ENCODE assay signal across 8 mouse cellular contexts in the genomic region with DNA sequence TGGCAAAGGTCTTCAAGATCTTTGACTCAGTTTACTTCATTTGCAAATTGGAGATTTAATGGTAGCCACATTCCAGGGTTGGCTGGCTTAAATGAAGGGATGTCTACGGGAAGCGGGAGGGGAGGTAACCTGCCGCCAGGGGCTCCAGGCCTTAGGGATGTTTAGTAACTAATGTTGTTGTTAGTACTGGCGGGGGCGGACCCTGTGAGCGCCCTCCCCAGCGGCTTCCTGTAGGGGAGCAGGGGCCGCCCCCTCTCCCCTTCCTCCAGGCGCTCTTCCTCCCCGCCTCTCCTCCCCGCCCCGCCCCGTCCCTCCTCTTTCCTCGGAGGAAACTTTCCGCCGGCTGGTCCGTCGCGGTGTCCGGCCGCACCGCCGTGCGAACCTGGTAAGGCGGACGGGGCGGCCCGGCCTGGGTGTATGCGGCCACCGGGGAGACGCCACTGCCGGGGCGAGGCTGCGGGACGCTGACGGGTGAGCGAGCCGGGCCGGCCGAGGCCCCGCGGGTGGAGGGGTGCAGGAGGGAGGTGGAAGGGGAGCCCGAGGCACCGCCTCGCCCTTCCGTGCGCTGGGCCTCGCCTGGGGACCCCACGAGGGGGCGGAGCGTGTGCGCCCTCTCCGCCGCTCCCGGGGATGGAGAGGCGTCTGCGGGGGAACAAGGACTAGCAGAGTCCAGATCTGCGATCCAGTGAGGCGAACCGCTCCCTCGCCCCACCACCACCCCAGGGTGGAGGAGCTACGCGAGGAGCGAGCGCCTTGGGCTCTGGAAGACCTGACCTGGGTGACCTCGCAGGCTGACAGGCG. TPM values are rescaled to one million over a fixed set of nuclear protein-coding genes. Genes with fewer than 3 reads are reported as not detected.
DNase-seq lines count a peak whose midpoint lies in the region; ATAC-seq and TF ChIP-seq lines count a peak whose summit lies in the region.

No protein-coding gene starts in this region.

- peak; percentile 30 to 62 for DNase-seq in urinary bladder, adult 18-20 months (ENCODE audit: low spot score in 2 of 2)
- no peak for DNase-seq in urinary bladder, postnatal 10 days (ENCODE audit: low spot score)
- peak; percentile 62 for DNase-seq in hindbrain, embryonic 11.5 days (ENCODE audit: low spot score)
- DNase-seq in thymus, adult 2 months: peak; percentile 74
- DNase-seq in left cerebral cortex, postnatal 25 days (ENCODE audit: low spot score in 2 of 2): no peak

- ATAC-seq in forebrain, embryonic 16.5 days: peak; percentile 36; the same call in 1 of the 2 replicates
- peak; percentile 43 for ATAC-seq in hindbrain, embryonic 11.5 days (ENCODE audit: low FRiP score)
- ATAC-seq in limb, embryonic 15.5 days (ENCODE audit: insufficient number of reproducible peaks, low FRiP score, low TSS enrichment, low read depth): peak; percentile 59
- 0 out of 2 replicates have a peak, but pooled peaks have one; percentile 45 for ATAC-seq in midbrain, embryonic 15.5 days (replicated peaks)

- H3K27ac ChIP-seq in forebrain, embryonic 16.5 days (ENCODE audit: low read length): no peak overlapping the region
- no peak overlapping the region; the same call in 1 of the 2 replicates for H3K27ac ChIP-seq in hindbrain, embryonic 11.5 days (ENCODE audit: low read depth, low read length)
- H3K27ac ChIP-seq in limb, embryonic 15.5 days: peak overlapping the region; percentile 93
- no peak overlapping the region for H3K27ac ChIP-seq in midbrain, embryonic 15.5 days
- no peak overlapping the region for H3K27ac ChIP-seq in thymus, adult 2 months (ENCODE audit: control insufficient read depth, insufficient read depth, low read length)

- peak overlapping the region; percentile 47 for H3K4me3 ChIP-seq in forebrain, embryonic 16.5 days (replicated peaks; ENCODE audit: low read length)
- peak overlapping the region; percentile 41 for H3K4me3 ChIP-seq in hindbrain, embryonic 11.5 days (ENCODE audit: low read depth, low read length)
- peak overlapping the region; percentile 75 for H3K4me3 ChIP-seq in limb, embryonic 15.5 days
- peak overlapping the region; percentile 35 for H3K4me3 ChIP-seq in midbrain, embryonic 15.5 days
- peak overlapping the region; percentile 73 for H3K4me3 ChIP-seq in thymus, adult 2 months (ENCODE audit: control insufficient read depth, insufficient read depth, low read length)

- H3K4me2 ChIP-seq in forebrain, embryonic 16.5 days (ENCODE audit: low read length): peak overlapping the region; percentile 73
- H3K4me2 ChIP-seq in hindbrain, embryonic 11.5 days (replicated peaks; ENCODE audit: low read depth, low read length): peak overlapping the region; percentile 73
- H3K4me2 ChIP-seq in limb, embryonic 15.5 days: peak overlapping the region; percentile 88
- H3K4me2 ChIP-seq in midbrain, embryonic 15.5 days: peak overlapping the region; percentile 59

- 2% methylated on average over 58 of the region's 67 CpGs for WGBS in forebrain, embryonic 16.5 days
- WGBS in hindbrain, embryonic 11.5 days: under 1% methylated on average over 36 of the region's 67 CpGs
- under 1% methylated on average over 39 of the region's 67 CpGs for WGBS in limb, embryonic 15.5 days
- WGBS in midbrain, embryonic 15.5 days: under 1% methylated on average over 63 of the region's 67 CpGs
- 2% methylated on average over 65 of the region's 67 CpGs for WGBS in thymus, adult 2 months

- 0 out of 2 replicates have a peak, but pooled peaks have one; percentile 36 for TF ChIP-seq POLR2A in thymus, adult 2 months (IDR thresholded peaks at IDR 0.05; ENCODE audit: control insufficient read depth, extremely low read depth, insufficient read depth, low read length, poor library complexity)

- H3K9me3 ChIP-seq in forebrain, embryonic 16.5 days (ENCODE audit: control insufficient read depth, low read length): no peaks in the 10 kb centered on the region
- H3K9me3 ChIP-seq in hindbrain, embryonic 11.5 days (ENCODE audit: control insufficient read depth, low read length): no peaks in the 10 kb centered on the region
- no peaks in the 10 kb centered on the region for H3K9me3 ChIP-seq in limb, embryonic 15.5 days
- no peaks in the 10 kb centered on the region for H3K9me3 ChIP-seq in midbrain, embryonic 15.5 days

- peak overlapping the region; percentile 52 for H3K9ac ChIP-seq in forebrain, embryonic 16.5 days (replicated peaks; ENCODE audit: low read depth, low read length)
- H3K9ac ChIP-seq in hindbrain, embryonic 11.5 days (ENCODE audit: low read depth, low read length): peak overlapping the region; percentile 44
- H3K9ac ChIP-seq in limb, embryonic 15.5 days: peak overlapping the region; percentile 68
- peak overlapping the region; percentile 18; the same call in 1 of the 2 replicates for H3K9ac ChIP-seq in midbrain, embryonic 15.5 days

- peaks cover 17% of the 10 kb centered on the region for H3K4me1 ChIP-seq in forebrain, embryonic 16.5 days (replicated peaks; ENCODE audit: control insufficient read depth, insufficient read depth, low read length)
- H3K4me1 ChIP-seq in hindbrain, embryonic 11.5 days (replicated peaks; ENCODE audit: control insufficient read depth, insufficient read depth, low read length): peaks cover 12% of the 10 kb centered on the region
- H3K4me1 ChIP-seq in limb, embryonic 15.5 days: peaks cover 55% of the 10 kb centered on the region
- H3K4me1 ChIP-seq in midbrain, embryonic 15.5 days: peaks cover 22% of the 10 kb centered on the region
- peaks cover 24% of the 10 kb centered on the region for H3K4me1 ChIP-seq in thymus, adult 2 months (replicated peaks; ENCODE audit: control insufficient read depth, insufficient read depth, low read length)

- no peak; the same call in 1 of the 2 replicates for TF ChIP-seq CTCF in thymus, adult 2 months (IDR thresholded peaks at IDR 0.05; ENCODE audit: borderline replicate concordance, control insufficient read depth, extremely low read depth, insufficient read depth, low read length, poor library complexity)

- intact Hi-C loops in left cerebral cortex, postnatal 25 days (cut with DNase I): no loop called here

- H3K27me3 ChIP-seq in forebrain, embryonic 16.5 days (replicated peaks; ENCODE audit: control insufficient read depth, insufficient read depth, low read length): peaks cover 34% of the 10 kb centered on the region
- peaks cover 25% of the 10 kb centered on the region for H3K27me3 ChIP-seq in hindbrain, embryonic 11.5 days (ENCODE audit: control insufficient read depth, insufficient read depth, low read length)
- H3K27me3 ChIP-seq in limb, embryonic 15.5 days: no peaks in the 10 kb centered on the region
- H3K27me3 ChIP-seq in midbrain, embryonic 15.5 days (replicated peaks): peaks cover 38% of the 10 kb centered on the region
- no peaks in the 10 kb centered on the region for H3K27me3 ChIP-seq in thymus, adult 2 months (ENCODE audit: control insufficient read depth, insufficient read depth, low read length)

- no peaks in the 10 kb centered on the region for H3K36me3 ChIP-seq in forebrain, embryonic 16.5 days (ENCODE audit: control insufficient read depth, insufficient read depth)
- H3K36me3 ChIP-seq in hindbrain, embryonic 11.5 days (ENCODE audit: control insufficient read depth, insufficient read depth, low read length): no peaks in the 10 kb centered on the region
- H3K36me3 ChIP-seq in limb, embryonic 15.5 days: peaks cover 19% of the 10 kb centered on the region
- H3K36me3 ChIP-seq in midbrain, embryonic 15.5 days (replicated peaks): no peaks in the 10 kb centered on the region
- no peaks in the 10 kb centered on the region for H3K36me3 ChIP-seq in thymus, adult 2 months (ENCODE audit: control insufficient read depth, insufficient read depth, low read length)

RNA-seq across cellular contexts. Expression of a gene that starts 0.8 kb away (rescaled TPM):
- 10.1 and 10.2 TPM in 2 replicates for polyA plus RNA-seq in forebrain, embryonic 16.5 days (2015; fragmentation: Nextera tagmentation; extraction: Ambion mirVana)
- polyA plus RNA-seq in hindbrain, embryonic 11.5 days (2014; fragmentation: Nextera tagmentation; extraction: Ambion mirVana): 33.1 and 36.0 TPM in 2 replicates
- polyA plus RNA-seq in limb, embryonic 15.5 days (2015; fragmentation: Nextera tagmentation; extraction: Ambion mirVana): 81.0 and 86.3 TPM in 2 replicates
- 11.8 and 12.0 TPM in 2 replicates for polyA plus RNA-seq in midbrain, embryonic 15.5 days (2015; fragmentation: Nextera tagmentation; extraction: Ambion mirVana)
- 94.3 and 95.2 TPM in 2 replicates for polyA plus RNA-seq in thymus, adult 2 months (2012; rRNA removed)
- total RNA-seq in left cerebral cortex, postnatal 25 days (2021): 1 to 10 TPM; 4.1 to 4.4 TPM

RNA-seq across cellular contexts. Expression of a gene that starts 14.9 kb away (rescaled TPM):
- polyA plus RNA-seq in forebrain, embryonic 16.5 days (2015; fragmentation: Nextera tagmentation; extraction: Ambion mirVana): 0.87 and 1.2 TPM in 2 replicates
- 2.0 and 2.7 TPM in 2 replicates for polyA plus RNA-seq in hindbrain, embryonic 11.5 days (2014; fragmentation: Nextera tagmentation; extraction: Ambion mirVana)
- polyA plus RNA-seq in limb, embryonic 15.5 days (2015; fragmentation: Nextera tagmentation; extraction: Ambion mirVana): 12.1 and 13.8 TPM in 2 replicates
- polyA plus RNA-seq in midbrain, embryonic 15.5 days (2015; fragmentation: Nextera tagmentation; extraction: Ambion mirVana): 1.3 TPM in 2 replicates
- 0.75 and 1.2 TPM in 2 replicates for polyA plus RNA-seq in thymus, adult 2 months (2012; rRNA removed)
- under 1 TPM; 0.27 to 0.69 TPM for total RNA-seq in left cerebral cortex, postnatal 25 days (2021)

RNA-seq across cellular contexts. Expression of a gene that starts 44.6 kb away (rescaled TPM):
- polyA plus RNA-seq in forebrain, embryonic 16.5 days (2015; fragmentation: Nextera tagmentation; extraction: Ambion mirVana): 33.5 and 34.7 TPM in 2 replicates
- polyA plus RNA-seq in hindbrain, embryonic 11.5 days (2014; fragmentation: Nextera tagmentation; extraction: Ambion mirVana): 19.0 and 26.0 TPM in 2 replicates
- 32.4 and 35.4 TPM in 2 replicates for polyA plus RNA-seq in limb, embryonic 15.5 days (2015; fragmentation: Nextera tagmentation; extraction: Ambion mirVana)
- polyA plus RNA-seq in midbrain, embryonic 15.5 days (2015; fragmentation: Nextera tagmentation; extraction: Ambion mirVana): 34.4 and 35.2 TPM in 2 replicates
- 36.5 and 43.1 TPM in 2 replicates for polyA plus RNA-seq in thymus, adult 2 months (2012; rRNA removed)
- 10 to 100 TPM; 33.9 to 35.6 TPM for total RNA-seq in left cerebral cortex, postnatal 25 days (2021)

RNA-seq across cellular contexts. Expression of a gene that starts 51.9 kb away (rescaled TPM):
- 60.2 and 60.6 TPM in 2 replicates for polyA plus RNA-seq in forebrain, embryonic 16.5 days (2015; fragmentation: Nextera tagmentation; extraction: Ambion mirVana)
- polyA plus RNA-seq in hindbrain, embryonic 11.5 days (2014; fragmentation: Nextera tagmentation; extraction: Ambion mirVana): 44.1 and 45.5 TPM in 2 replicates
- polyA plus RNA-seq in limb, embryonic 15.5 days (2015; fragmentation: Nextera tagmentation; extraction: Ambion mirVana): 50.1 and 51.2 TPM in 2 replicates
- polyA plus RNA-seq in midbrain, embryonic 15.5 days (2015; fragmentation: Nextera tagmentation; extraction: Ambion mirVana): 48.7 and 53.0 TPM in 2 replicates
- 41.0 and 41.7 TPM in 2 replicates for polyA plus RNA-seq in thymus, adult 2 months (2012; rRNA removed)
- total RNA-seq in left cerebral cortex, postnatal 25 days (2021): 10 to 100 TPM; 13.1 to 14.8 TPM

RNA-seq across cellular contexts. Expression of a gene that starts 54.2 kb away (rescaled TPM):
- polyA plus RNA-seq in forebrain, embryonic 16.5 days (2015; fragmentation: Nextera tagmentation; extraction: Ambion mirVana): 172 and 187 TPM in 2 replicates
- 191 and 228 TPM in 2 replicates for polyA plus RNA-seq in hindbrain, embryonic 11.5 days (2014; fragmentation: Nextera tagmentation; extraction: Ambion mirVana)
- polyA plus RNA-seq in limb, embryonic 15.5 days (2015; fragmentation: Nextera tagmentation; extraction: Ambion mirVana): 183 and 198 TPM in 2 replicates
- 140 and 150 TPM in 2 replicates for polyA plus RNA-seq in midbrain, embryonic 15.5 days (2015; fragmentation: Nextera tagmentation; extraction: Ambion mirVana)
- polyA plus RNA-seq in thymus, adult 2 months (2012; rRNA removed): 91.8 and 101 TPM in 2 replicates
- 100 to 1,000 TPM; 133 to 147 TPM for total RNA-seq in left cerebral cortex, postnatal 25 days (2021)

Comparison
In these comparisons a context has a peak if more than half of its experiments do, and no peak if none do; other contexts are left out.
1. DNase-seq: peak in urinary bladder, adult 18-20 months (2 of 2), hindbrain, embryonic 11.5 days (single experiment) and thymus, adult 2 months (single experiment); none in urinary bladder, postnatal 10 days (single experiment) and left cerebral cortex, postnatal 25 days (0 of 2).
2. H3K9ac ChIP-seq: peak in every context shown above with its lines; median percentile 68 in limb, embryonic 15.5 days; 52 in forebrain, embryonic 16.5 days; 44 in hindbrain, embryonic 11.5 days; 18 in midbrain, embryonic 15.5 days.
3. Peak in every context shown above with its lines, with median percentiles within 50 percentile points of each other: ATAC-seq, H3K4me2 ChIP-seq and H3K4me3 ChIP-seq.